Mouse (Mus musculus): ENCODE results near the gene Sp6. TPM values are rescaled to one million over a fixed set of nuclear protein-coding genes. Genes with fewer than 3 reads are reported as not detected.
A peak's percentile ranks its signal among the peaks of the same experiment; 100 is the strongest.

Gene Sp6
- total and polyA plus RNA-seq, 2 experiments: 0.04 to 0.09 TPM

GRCm38 (mm10) chr11:96974813-96975212 lies 38.4 kb upstream of the Sp6 start:
- peaks cover 19% of the 10 kb centered on the region for H3K4me1 ChIP-seq (ENCODE audit: control insufficient read depth, insufficient read depth, low read length)
- H3K79me2 ChIP-seq (ENCODE audit: control insufficient read depth, insufficient read depth, low read length): peaks cover 20% of the 10 kb centered on the region; the same call in 1 of the 2 replicates
- H3K4me3 ChIP-seq (ENCODE audit: insufficient read depth, low read depth, low read length): no peak overlapping the region
- H3K36me3 ChIP-seq (ENCODE audit: control insufficient read depth, insufficient read depth, low read length): no peaks in the 10 kb centered on the region
- H3K27ac ChIP-seq (replicated peaks; ENCODE audit: insufficient read depth, low read depth, low read length): no peak overlapping the region
- peak; percentile 31 for DNase-seq (ENCODE audit: extremely low read depth, low read depth, low spot score)
- H3K9ac ChIP-seq (ENCODE audit: low read depth, low read length): no peak overlapping the region
- no peak for TF ChIP-seq CTCF (IDR thresholded peaks at IDR 0.05; ENCODE audit: low read depth, low read length)
- no peak for TF ChIP-seq POLR2A (IDR thresholded peaks at IDR 0.05; ENCODE audit: extremely low read depth, insufficient read depth, low read length)
- WGBS: 82% methylated on average over 5 of the region's 5 CpGs
- H3K27me3 ChIP-seq (ENCODE audit: control insufficient read depth, insufficient read depth, low read length): no peaks in the 10 kb centered on the region

GRCm38 (mm10) chr11:96975511-96976378 lies 37.4 kb upstream of the Sp6 start:
- DNase-seq (ENCODE audit: extremely low read depth, low read depth, low spot score): peak; percentile 63
- TF ChIP-seq POLR2A (IDR thresholded peaks at IDR 0.05; ENCODE audit: extremely low read depth, insufficient read depth, low read length) (no peak), CTCF (IDR thresholded peaks at IDR 0.05; ENCODE audit: low read depth, low read length) (no peak)
- H3K4me3 ChIP-seq (ENCODE audit: insufficient read depth, low read depth, low read length): no peak overlapping the region
- H3K79me2 ChIP-seq (ENCODE audit: control insufficient read depth, insufficient read depth, low read length): peaks cover 19% of the 10 kb centered on the region; the same call in 1 of the 2 replicates
- H3K27ac ChIP-seq (replicated peaks; ENCODE audit: insufficient read depth, low read depth, low read length): peak overlapping the region; percentile 98
- 42% methylated on average over 10 of the region's 10 CpGs for WGBS
- no peaks in the 10 kb centered on the region for H3K27me3 ChIP-seq (ENCODE audit: control insufficient read depth, insufficient read depth, low read length)
- H3K36me3 ChIP-seq (ENCODE audit: control insufficient read depth, insufficient read depth, low read length): no peaks in the 10 kb centered on the region
- H3K4me1 ChIP-seq (ENCODE audit: control insufficient read depth, insufficient read depth, low read length): peaks cover 14% of the 10 kb centered on the region
- H3K9ac ChIP-seq (ENCODE audit: low read depth, low read length): peak overlapping the region; percentile 6; the same call in 1 of the 2 replicates

DNA sequence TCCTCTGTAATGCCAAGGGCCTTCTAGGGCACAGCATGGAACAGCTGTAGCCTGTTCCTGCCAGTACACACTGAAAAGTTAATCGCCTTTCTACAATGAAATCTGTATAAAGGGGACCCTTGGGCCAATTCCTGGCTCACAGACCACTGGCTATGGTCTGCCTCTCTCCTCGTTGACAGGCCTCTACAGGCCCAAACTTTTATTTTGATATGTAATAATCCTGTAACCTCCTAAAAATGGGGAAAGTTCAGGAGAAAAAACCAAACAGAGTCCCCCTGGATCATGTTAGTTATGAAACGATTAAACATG lies 36.9 kb upstream of the Sp6 start:
- peak overlapping the region; percentile 98 for H3K27ac ChIP-seq (replicated peaks; ENCODE audit: insufficient read depth, low read depth, low read length)
- H3K4me3 ChIP-seq (ENCODE audit: insufficient read depth, low read depth, low read length): no peak overlapping the region

DNA sequence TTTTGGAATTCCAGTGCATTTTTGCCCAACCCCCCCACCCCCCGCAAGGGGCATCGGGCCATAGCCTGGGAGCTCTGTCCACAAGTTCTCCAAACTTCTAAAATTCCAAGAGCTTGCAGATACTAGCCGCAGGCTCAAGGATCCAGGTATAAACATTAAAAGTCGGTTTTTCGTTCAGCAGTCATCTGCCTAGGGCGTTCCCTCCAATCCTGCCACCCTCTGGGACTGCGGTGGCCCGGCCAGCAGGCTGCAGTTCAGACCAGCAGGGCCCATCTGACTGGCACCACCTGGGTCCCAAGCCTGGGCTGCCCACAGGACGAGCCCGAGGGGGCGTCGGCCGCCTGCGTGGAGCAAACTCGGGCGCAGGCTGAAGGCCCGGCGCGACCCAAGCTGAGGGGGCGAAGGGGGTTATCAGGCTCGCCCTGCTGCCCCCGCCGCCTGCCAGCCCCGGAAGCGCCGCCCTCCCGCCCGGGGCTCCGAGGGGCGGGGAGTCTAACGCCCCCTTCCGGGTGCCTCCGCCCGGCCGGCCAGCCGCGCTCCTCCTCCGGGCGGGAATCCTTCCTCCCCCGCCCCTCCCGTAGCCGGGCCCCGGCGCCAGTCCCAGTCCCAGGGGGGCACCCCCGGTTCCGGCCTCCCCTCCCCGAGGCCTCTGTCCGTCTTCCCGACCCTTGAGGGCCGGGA lies 36.1 kb upstream of the Sp6 start:
- peaks cover 17% of the 10 kb centered on the region; the same call in 1 of the 2 replicates for H3K79me2 ChIP-seq (ENCODE audit: control insufficient read depth, insufficient read depth, low read length)
- no peaks in the 10 kb centered on the region for H3K36me3 ChIP-seq (ENCODE audit: control insufficient read depth, insufficient read depth, low read length)
- peaks cover 14% of the 10 kb centered on the region for H3K4me1 ChIP-seq (ENCODE audit: control insufficient read depth, insufficient read depth, low read length)
- TF ChIP-seq POLR2A (IDR thresholded peaks at IDR 0.05; ENCODE audit: extremely low read depth, insufficient read depth, low read length) (peak; percentile 74), CTCF (IDR thresholded peaks at IDR 0.05; ENCODE audit: low read depth, low read length) (peak; percentile 10; the same call in 1 of the 2 replicates)
- DNase-seq (ENCODE audit: extremely low read depth, low read depth, low spot score): peak; percentile 59
- H3K9ac ChIP-seq (ENCODE audit: low read depth, low read length): peak overlapping the region; percentile 99
- H3K4me3 ChIP-seq (ENCODE audit: insufficient read depth, low read depth, low read length): peak overlapping the region; percentile 99
- WGBS: under 1% methylated on average over 40 of the region's 50 CpGs
- H3K27ac ChIP-seq (replicated peaks; ENCODE audit: insufficient read depth, low read depth, low read length): peak overlapping the region; percentile 98
- H3K27me3 ChIP-seq (ENCODE audit: control insufficient read depth, insufficient read depth, low read length): no peaks in the 10 kb centered on the region

More for the DNA sequence above, 36.9 kb upstream of the Sp6 start:
- Histone ChIP-seq H3K79me2 (ENCODE audit: control insufficient read depth, insufficient read depth, low read length) (peaks cover 17% of the 10 kb centered on the region; the same call in 1 of the 2 replicates), H3K36me3 (ENCODE audit: control insufficient read depth, insufficient read depth, low read length) (no peaks in the 10 kb centered on the region), H3K9ac (ENCODE audit: low read depth, low read length) (peak overlapping the region; percentile 6), H3K4me1 (ENCODE audit: control insufficient read depth, insufficient read depth, low read length) (peaks cover 14% of the 10 kb centered on the region), H3K27me3 (ENCODE audit: control insufficient read depth, insufficient read depth, low read length) (no peaks in the 10 kb centered on the region)
- 20% methylated on average over 3 of the region's 3 CpGs for WGBS
- DNase-seq (ENCODE audit: extremely low read depth, low read depth, low spot score): no peak
- no peak for TF ChIP-seq POLR2A (IDR thresholded peaks at IDR 0.05; ENCODE audit: extremely low read depth, insufficient read depth, low read length)
- no peak for TF ChIP-seq CTCF (IDR thresholded peaks at IDR 0.05; ENCODE audit: low read depth, low read length)

DNA sequence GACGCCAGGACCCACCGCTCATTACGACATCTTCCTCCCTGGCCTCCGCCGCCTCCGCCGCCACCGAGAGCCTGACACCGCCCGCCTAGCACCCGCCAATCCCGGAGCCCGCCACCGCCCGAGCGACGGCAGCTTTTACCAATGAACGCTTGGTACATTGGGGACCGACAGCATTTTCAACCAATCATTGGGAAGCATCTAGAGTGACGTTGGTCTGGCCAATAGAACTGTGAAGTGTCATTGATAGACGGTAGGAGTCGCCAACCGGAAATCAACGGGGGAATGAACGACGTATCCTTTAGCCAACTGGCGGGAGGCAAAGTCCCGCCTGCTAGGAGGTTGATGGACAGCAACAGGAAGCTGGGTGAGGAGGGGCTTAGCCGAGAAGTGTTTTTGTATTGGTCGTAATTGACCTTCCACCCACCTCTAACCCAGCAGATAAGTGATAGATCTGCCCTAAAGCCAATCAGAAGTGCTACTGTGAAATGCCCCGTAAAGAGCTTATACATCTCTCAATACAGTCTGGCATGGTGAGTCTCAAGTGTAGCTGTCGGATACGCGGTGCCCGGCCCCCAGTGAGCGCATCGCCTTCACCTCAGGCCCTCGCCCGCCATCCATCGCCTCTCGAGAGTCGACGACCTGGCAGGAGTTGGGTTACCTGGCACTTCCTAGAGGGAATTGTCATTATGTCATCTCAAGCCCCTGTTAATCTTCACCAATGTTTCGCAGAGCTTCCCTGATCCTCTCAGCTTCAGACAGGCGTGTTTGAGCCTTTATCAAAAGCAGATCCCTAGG lies 35.4 kb upstream of the Sp6 start:
- no peaks in the 10 kb centered on the region for H3K27me3 ChIP-seq (ENCODE audit: control insufficient read depth, insufficient read depth, low read length)
- peak overlapping the region; percentile 99 for H3K9ac ChIP-seq (ENCODE audit: low read depth, low read length)
- peaks cover 13% of the 10 kb centered on the region; the same call in 1 of the 2 replicates for H3K79me2 ChIP-seq (ENCODE audit: control insufficient read depth, insufficient read depth, low read length)
- WGBS: under 1% methylated on average over 45 of the region's 45 CpGs
- peak overlapping the region; percentile 93 for H3K27ac ChIP-seq (replicated peaks; ENCODE audit: insufficient read depth, low read depth, low read length)
- H3K4me3 ChIP-seq (ENCODE audit: insufficient read depth, low read depth, low read length): peak overlapping the region; percentile 99
- DNase-seq (ENCODE audit: extremely low read depth, low read depth, low spot score): peak; percentile 100
- TF ChIP-seq POLR2A (IDR thresholded peaks at IDR 0.05; ENCODE audit: extremely low read depth, insufficient read depth, low read length) (peak; percentile 66; the same call in 1 of the 2 replicates), CTCF (IDR thresholded peaks at IDR 0.05; ENCODE audit: low read depth, low read length) (no peak)
- H3K36me3 ChIP-seq (ENCODE audit: control insufficient read depth, insufficient read depth, low read length): no peaks in the 10 kb centered on the region
- peaks cover 14% of the 10 kb centered on the region for H3K4me1 ChIP-seq (ENCODE audit: control insufficient read depth, insufficient read depth, low read length)
